23 mouse cellular contexts compared by ENCODE assay signal in the genomic region with DNA sequence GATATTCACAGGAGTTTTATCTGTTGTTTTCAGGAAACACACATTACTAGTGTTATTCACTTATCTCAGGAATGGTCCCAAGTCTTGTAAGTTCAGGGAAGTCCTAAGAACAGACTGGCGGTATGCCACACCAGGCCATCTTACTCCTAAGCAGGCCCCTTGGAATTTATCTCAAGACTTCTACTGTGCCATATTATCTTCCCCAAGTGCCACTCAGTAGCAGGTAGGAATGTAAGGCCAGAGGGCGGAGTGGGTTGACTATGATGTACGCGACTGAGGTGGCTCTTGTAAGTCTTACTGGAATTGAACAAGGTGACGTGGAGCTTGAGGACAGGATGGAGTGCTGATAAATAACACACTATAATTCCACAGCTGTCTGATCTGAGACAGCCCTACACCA.
"Had no signal": no experiment of that assay in that cellular context is flagged by ENCODE, and none has a peak within 500 bp of the region (broad histone marks: within the 10 kb centered on the region; RNA-seq: fewer than 3 reads in every experiment).

No protein-coding gene starts in this region.

- H3K4me1 ChIP-seq: hindbrain, embryonic 13.5 days; intestine, embryonic 15.5 days had no signal

- DNase-seq: forebrain, postnatal 0 days; gastrocnemius, postnatal 14 days; gastrocnemius, postnatal 36 days; heart, adult 11 months; heart, adult 2 months; heart, postnatal 14 days; heart, postnatal 36 days; kidney, adult 18-20 months; kidney, adult 8-10 months; kidney, postnatal 10 days; kidney, postnatal 25 days; kidney, postnatal 4 days had no signal

- H3K4me2 ChIP-seq: heart, embryonic 11.5 days; heart, embryonic 13.5 days; heart, embryonic 15.5 days; hindbrain, embryonic 13.5 days; hindbrain, embryonic 15.5 days; intestine, embryonic 15.5 days; limb, embryonic 12.5 days had no signal

- H3K36me3 ChIP-seq: heart, embryonic 13.5 days; heart, embryonic 15.5 days; hindbrain, embryonic 13.5 days; hindbrain, embryonic 15.5 days; intestine, embryonic 15.5 days; limb, embryonic 10.5 days; limb, embryonic 12.5 days had no signal

- H3K4me3 ChIP-seq: heart, adult 2 months; heart, embryonic 13.5 days; heart, embryonic 15.5 days; hindbrain, embryonic 13.5 days; hindbrain, embryonic 15.5 days; intestine, embryonic 15.5 days; layer of hippocampus, adult 2 months; left cerebral cortex, adult 2 months; limb, embryonic 10.5 days; limb, embryonic 12.5 days had no signal

- H3K9me3 ChIP-seq: heart, embryonic 13.5 days; heart, embryonic 15.5 days; hindbrain, embryonic 13.5 days; hindbrain, embryonic 15.5 days; intestine, embryonic 15.5 days; limb, embryonic 10.5 days; limb, embryonic 12.5 days had no signal

- ATAC-seq: forebrain, postnatal 0 days; inflammation-experienced regulatory T-cells, adult 6 months; intestine, embryonic 15.5 days had no signal

- H3K27ac ChIP-seq: heart, adult 2 months; heart, embryonic 13.5 days; heart, embryonic 15.5 days; hindbrain, embryonic 13.5 days; hindbrain, embryonic 15.5 days; intestine, embryonic 15.5 days; layer of hippocampus, adult 2 months; left cerebral cortex, adult 2 months; limb, embryonic 10.5 days; limb, embryonic 12.5 days had no signal

- H3K9ac ChIP-seq: forebrain, postnatal 0 days; heart, embryonic 13.5 days; heart, embryonic 15.5 days; hindbrain, embryonic 13.5 days; hindbrain, embryonic 15.5 days; intestine, embryonic 15.5 days; limb, embryonic 12.5 days had no signal

- H3K27me3 ChIP-seq: heart, embryonic 13.5 days; heart, embryonic 15.5 days; hindbrain, embryonic 13.5 days; hindbrain, embryonic 15.5 days; intestine, embryonic 15.5 days; limb, embryonic 12.5 days had no signal
